Mouse (Mus musculus) forebrain, embryonic 11.5 days (tissue): ENCODE results near the gene Gm6525. TPM values are rescaled to one million over a fixed set of nuclear protein-coding genes. Genes with fewer than 3 reads are reported as not detected.

Experiments used
- ATAC-seq: fragments of 200-750 bp; cut with Nextera tagmentation; replicated peaks from 2 replicates; pipeline ENCODE4 v1.8.0; 2017; ENCODE audit warnings: moderate TSS enrichment; ENCODE audit not compliant: low FRiP score
- DNase-seq: peaks from one replicate; pipeline ENCODE4 v3.0.0-alpha.2; 2017; ENCODE audit warnings: low spot score
- H3K27ac ChIP-seq: fragments of 300-500 bp; sonication (generic); 2 replicates; pipeline ENCODE4 v1.5.1; 2014; ENCODE audit warnings: low read depth, low read length
- H3K27me3 ChIP-seq: fragments of 300-500 bp; sonication (generic); 2 replicates; pipeline ENCODE4 v1.6.1; 2014; ENCODE audit warnings: mild to moderate bottlenecking, low read length, mixed read lengths; ENCODE audit not compliant: control insufficient read depth, insufficient read depth
- H3K36me3 ChIP-seq: fragments of 300-500 bp; sonication (generic); 2 replicates; pipeline ENCODE4 v1.6.1; 2014; ENCODE audit warnings: mild to moderate bottlenecking, low read length, moderate library complexity, mixed read lengths; ENCODE audit not compliant: control insufficient read depth, insufficient read depth
- H3K4me1 ChIP-seq: fragments of 300-500 bp; sonication (generic); replicated peaks from 2 replicates; pipeline ENCODE4 v1.6.1; 2014; ENCODE audit warnings: low read length, mixed read lengths; ENCODE audit not compliant: control insufficient read depth, insufficient read depth
- H3K4me2 ChIP-seq: fragments of 300-500 bp; sonication (generic); 2 replicates; pipeline ENCODE4 v1.6.1; 2014; ENCODE audit warnings: low read depth, mild to moderate bottlenecking, low read length, moderate library complexity, mixed read lengths; ENCODE audit not compliant: severe bottlenecking
- H3K4me3 ChIP-seq: fragments of 300-500 bp; sonication (generic); 2 replicates; pipeline ENCODE4 v1.5.1; 2014; ENCODE audit warnings: low read depth, low read length
- H3K9ac ChIP-seq: fragments of 300-500 bp; sonication (generic); 2 replicates; pipeline ENCODE4 v1.6.1; 2014; ENCODE audit warnings: low read length
- H3K9me3 ChIP-seq: fragments of 300-500 bp; sonication (generic); 2 replicates; pipeline ENCODE4 v1.6.1; 2016; ENCODE audit warnings: low read length, mixed read lengths; ENCODE audit not compliant: control insufficient read depth
- WGBS: fragments of 180-500 bp; shearing (Covaris S2); extraction: QIAGEN DNeasy Blood & Tissue Kit; methylation state at CpG from one replicate; pipeline ENCODE4 v1.1.7; 2014; 5-methylcytosine and 5-hydroxymethylcytosine counted together
- polyA plus RNA-seq: library from polyadenylated mRNA; unstranded; fragments of >200 nt; fragmentation: Nextera tagmentation; extraction: Ambion mirVana; gene quantifications from 2 replicates; pipeline ENCODE4 v1.2.1, GENCODE M21; 2014

Gene Gm6525
- polyA plus RNA-seq, 1 experiment from 2014 or later: 0.43 TPM

DNA sequence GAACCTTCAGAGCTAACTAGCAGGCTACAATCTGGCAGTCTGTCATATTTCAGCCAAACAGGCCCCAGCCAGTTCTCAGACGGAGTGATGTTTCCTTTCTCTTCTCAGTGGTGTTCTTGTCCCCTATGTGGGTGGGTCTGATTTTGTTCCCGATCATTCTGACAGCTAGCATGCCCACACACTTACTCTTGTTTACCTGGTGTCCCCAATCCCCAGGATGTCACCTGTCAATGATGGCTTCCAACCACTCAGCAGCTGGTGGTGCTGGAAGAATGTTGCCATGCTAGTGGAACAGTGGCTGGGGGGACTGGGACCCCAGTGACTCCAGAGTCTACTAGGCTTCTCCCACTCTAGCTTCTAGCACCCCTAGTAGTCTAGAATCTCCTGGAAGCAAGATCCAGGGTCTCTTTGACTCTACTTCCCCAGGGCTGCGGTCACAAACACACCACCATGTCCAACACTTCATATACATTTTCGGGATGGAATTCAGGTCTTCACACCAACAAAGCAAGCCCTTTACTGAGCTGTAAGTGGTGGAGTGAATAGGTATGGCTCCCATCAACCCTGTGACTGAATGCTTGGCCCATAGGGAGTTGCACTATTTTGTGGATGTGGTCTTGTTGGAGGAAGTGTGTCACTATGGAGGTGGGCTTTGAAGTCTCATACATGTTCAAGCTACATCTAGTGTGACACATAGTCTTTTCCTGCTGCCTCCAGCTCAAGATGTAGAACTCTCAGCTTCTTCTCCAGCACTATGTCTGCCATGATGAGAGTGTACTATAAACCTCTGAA is 16.1 kb upstream of the Gm6525 start:
- Histone ChIP-seq H3K4me1 (no peaks in the 10 kb centered on the region), H3K27ac (no peak overlapping the region), H3K9ac (no peak overlapping the region), H3K4me3 (no peak overlapping the region), H3K9me3 (no peaks in the 10 kb centered on the region), H3K4me2 (no peak overlapping the region), H3K36me3 (no peaks in the 10 kb centered on the region), H3K27me3 (no peaks in the 10 kb centered on the region)
- no peak for ATAC-seq
- no peak for DNase-seq
- 94% methylated on average over 4 of the region's 4 CpGs for WGBS

- DNase-seq (no peak), ATAC-seq (no peak)
- Histone ChIP-seq H3K27ac (no peak overlapping the region), H3K9me3 (no peaks in the 10 kb centered on the region), H3K9ac (no peak overlapping the region), H3K4me1 (no peaks in the 10 kb centered on the region), H3K36me3 (no peaks in the 10 kb centered on the region; the same call in 1 of the 2 replicates), H3K4me2 (no peak overlapping the region), H3K4me3 (no peak overlapping the region), H3K27me3 (no peaks in the 10 kb centered on the region)
- 92% methylated on average over 3 of the region's 3 CpGs for WGBS
These were observed 8.5 kb upstream of the Gm6525 start for GRCm38 (mm10) chr3:84165391-84165790.

- H3K4me1 ChIP-seq: no peaks in the 10 kb centered on the region
- H3K4me2 ChIP-seq: no peak overlapping the region
- no peak overlapping the region for H3K27ac ChIP-seq
- no peaks in the 10 kb centered on the region for H3K9me3 ChIP-seq
- H3K4me3 ChIP-seq: no peak overlapping the region
- no peaks in the 10 kb centered on the region for H3K27me3 ChIP-seq
- DNase-seq (no peak), ATAC-seq (no peak)
- no peaks in the 10 kb centered on the region; the same call in 1 of the 2 replicates for H3K36me3 ChIP-seq
- 94% methylated on average over 5 of the region's 5 CpGs for WGBS
- H3K9ac ChIP-seq: no peak overlapping the region
These were observed 7.8 kb upstream of the Gm6525 start for GRCm38 (mm10) chr3:84166073-84166472.

- H3K36me3 ChIP-seq: no peaks in the 10 kb centered on the region; the same call in 1 of the 2 replicates
- WGBS: 88% methylated on average over 6 of the region's 6 CpGs
- no peak for ATAC-seq
These were observed 5.0 kb upstream of the Gm6525 start for GRCm38 (mm10) chr3:84168943-84169342.

GRCm38 (mm10) chr3:84169393-84170005 is 4.4 kb upstream of the Gm6525 start:
- DNase-seq (no peak), ATAC-seq (no peak)
- Histone ChIP-seq H3K27ac (no peak overlapping the region), H3K4me3 (no peak overlapping the region), H3K4me2 (no peak overlapping the region), H3K4me1 (no peaks in the 10 kb centered on the region), H3K9ac (no peak overlapping the region), H3K27me3 (no peaks in the 10 kb centered on the region), H3K36me3 (no peaks in the 10 kb centered on the region; the same call in 1 of the 2 replicates), H3K9me3 (no peaks in the 10 kb centered on the region)
- WGBS: 76% methylated on average over 8 of the region's 8 CpGs

More at GRCm38 (mm10) chr3:84168943-84169342, 5.0 kb upstream of the Gm6525 start:
- no peak for DNase-seq
- Histone ChIP-seq H3K4me3 (no peak overlapping the region), H3K27ac (no peak overlapping the region), H3K9me3 (no peaks in the 10 kb centered on the region), H3K9ac (no peak overlapping the region), H3K4me1 (no peaks in the 10 kb centered on the region), H3K4me2 (no peak overlapping the region), H3K27me3 (no peaks in the 10 kb centered on the region)

- H3K36me3 ChIP-seq: no peaks in the 10 kb centered on the region
- no peaks in the 10 kb centered on the region for H3K27me3 ChIP-seq
- DNase-seq (no peak), ATAC-seq (no peak)
- no peak overlapping the region for H3K4me2 ChIP-seq
- WGBS: 61% methylated on average over 11 of the region's 11 CpGs
- no peaks in the 10 kb centered on the region for H3K9me3 ChIP-seq
- no peak overlapping the region for H3K4me3 ChIP-seq
- H3K27ac ChIP-seq: no peak overlapping the region
- no peaks in the 10 kb centered on the region for H3K4me1 ChIP-seq
- H3K9ac ChIP-seq: no peak overlapping the region
These were observed 1.5 kb upstream of the Gm6525 start for GRCm38 (mm10) chr3:84172406-84172805.

GRCm38 (mm10) chr3:84175337-84176315 is 1.7 kb downstream of the Gm6525 start:
- Histone ChIP-seq H3K9ac (no peak overlapping the region), H3K36me3 (no peaks in the 10 kb centered on the region), H3K27me3 (no peaks in the 10 kb centered on the region), H3K4me1 (no peaks in the 10 kb centered on the region), H3K4me2 (no peak overlapping the region), H3K9me3 (no peaks in the 10 kb centered on the region), H3K27ac (no peak overlapping the region), H3K4me3 (no peak overlapping the region)
- peak; percentile 88 for ATAC-seq
- DNase-seq: peak; percentile 80
- 49% methylated on average over 7 of the region's 7 CpGs for WGBS

GRCm38 (mm10) chr3:84177834-84178233 is 3.9 kb downstream of the Gm6525 start:
- no peaks in the 10 kb centered on the region for H3K36me3 ChIP-seq
- no peak overlapping the region for H3K4me2 ChIP-seq
- no peaks in the 10 kb centered on the region for H3K27me3 ChIP-seq
- ATAC-seq (no peak), DNase-seq (no peak)
- no peak overlapping the region for H3K27ac ChIP-seq
- H3K4me3 ChIP-seq: no peak overlapping the region
- H3K4me1 ChIP-seq: no peaks in the 10 kb centered on the region
- no peaks in the 10 kb centered on the region for H3K9me3 ChIP-seq
- WGBS: 85% methylated on average over 2 of the region's 2 CpGs
- no peak overlapping the region for H3K9ac ChIP-seq
